Mouse (Mus musculus) heart, postnatal 0 days (tissue): Measurements from ENCODE around the gene Ifitm6.

ENCODE experiments used
- CTCF ChIP-seq: IDR thresholded peaks from 2 replicates; pipeline ENCODE4 v1.5.1; 2016; ENCODE audit warnings: antibody characterized with exemption, control low read depth, low read depth
- EP300 ChIP-seq: IDR thresholded peaks from 2 replicates; pipeline ENCODE4 v1.6.1; 2016; ENCODE audit warnings: antibody characterized with exemption, low read depth

DNA sequence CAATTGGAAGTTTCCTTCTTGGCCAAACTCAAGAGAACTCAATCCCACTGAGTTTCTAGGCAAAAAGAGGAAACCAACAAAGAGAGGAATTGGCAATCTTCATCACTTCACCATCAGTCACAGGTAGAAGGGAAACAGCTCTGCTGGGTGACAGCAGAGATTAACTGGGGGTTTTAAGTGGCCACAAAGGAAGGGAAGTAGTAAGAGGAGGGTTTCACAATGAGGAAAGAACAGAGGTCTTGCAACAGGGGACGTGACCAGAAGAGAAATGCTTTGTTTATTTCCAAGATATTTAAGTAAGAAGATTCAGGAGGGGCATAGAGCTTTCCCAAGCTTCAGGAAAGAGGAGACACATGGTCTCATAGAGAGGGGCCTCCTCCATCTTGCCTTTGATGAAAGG, 19.9 kb downstream of the Ifitm6 start:
- TF ChIP-seq CTCF: no peak
- TF ChIP-seq EP300: no peak
